Mouse (Mus musculus) C2C12 (cell line): Measurements from ENCODE around the gene Rbfox2.

Experiments used
- CTCF ChIP-seq: IDR thresholded peaks from one replicate; pipeline ENCODE4 v1.5.1; 2011; ENCODE audit not compliant: control insufficient read depth, insufficient read depth, insufficient read length
- MAX ChIP-seq: IDR thresholded peaks from one replicate; pipeline ENCODE4 v1.6.1; 2011; ENCODE audit warnings: mild to moderate bottlenecking, control low read depth
- MYOD1 ChIP-seq: IDR thresholded peaks from one replicate; pipeline ENCODE4 v1.6.1; 2011; ENCODE audit warnings: low read depth; ENCODE audit not compliant: control insufficient read depth, insufficient read length
- MYOG ChIP-seq: IDR thresholded peaks from one replicate; pipeline ENCODE4 v1.6.1; 2011; ENCODE audit not compliant: control insufficient read depth, insufficient read length; ENCODE audit errors: extremely low read depth

- TF ChIP-seq CTCF (no peak), MYOD1 (no peak), MAX (no peak), MYOG (no peak)
Measured at GRCm38 (mm10) chr15:77053021-77053420, 253.8 kb downstream of the Rbfox2 start.
